Mouse (Mus musculus) kidney, adult 9 months (tissue): ENCODE measurements around the gene Slc44a5.
"Not testable (repeated sequence)": the region's sequence is repeated elsewhere in the genome, so short reads cannot be mapped to it uniquely, and the experiment has no call there.

Experiments
- DNase-seq: peaks from one replicate; pipeline ENCODE4 v3.0.0; 2022

Gene Slc44a5

DNA sequence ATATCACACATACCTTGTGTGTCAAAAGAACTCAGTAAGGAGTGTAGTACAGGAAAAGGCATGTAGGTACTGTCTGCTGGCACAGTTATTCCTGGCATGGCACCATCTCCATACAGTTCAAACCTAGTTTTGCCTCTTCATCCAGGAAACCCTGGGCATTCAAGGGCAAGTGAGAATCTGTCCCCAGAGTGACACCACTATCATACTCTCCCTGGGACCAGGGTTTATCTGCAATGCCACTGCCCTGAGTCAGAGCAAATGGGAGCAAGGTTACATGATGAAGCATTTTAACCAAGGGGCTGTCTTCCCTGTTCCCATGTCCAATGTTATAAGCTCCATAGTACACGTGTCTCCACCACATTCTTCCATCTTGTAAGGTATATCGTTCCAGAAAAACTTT lies 278.2 kb downstream of the Slc44a5 start:
- no peak for DNase-seq

DNA sequence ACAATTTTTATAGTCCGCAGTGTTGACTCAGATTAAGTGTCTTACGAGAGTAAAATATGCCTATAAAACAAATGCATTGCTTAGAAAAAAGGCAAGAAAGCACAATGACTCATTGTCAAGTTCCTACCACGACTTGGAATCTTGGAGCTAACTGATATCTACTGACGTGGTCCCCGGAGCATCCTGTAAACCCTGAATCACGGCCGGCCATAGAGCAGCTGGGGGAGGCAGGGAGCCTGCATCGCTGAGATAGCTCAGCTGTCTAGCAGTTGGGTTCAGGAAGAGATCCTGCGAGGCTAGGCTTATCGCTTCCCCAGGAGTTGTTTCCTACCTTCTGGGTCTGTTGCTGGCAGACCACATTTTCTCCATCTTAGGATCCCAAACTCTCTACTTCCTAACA lies 279.0 kb downstream of the Slc44a5 start:
- DNase-seq: no peak

DNA sequence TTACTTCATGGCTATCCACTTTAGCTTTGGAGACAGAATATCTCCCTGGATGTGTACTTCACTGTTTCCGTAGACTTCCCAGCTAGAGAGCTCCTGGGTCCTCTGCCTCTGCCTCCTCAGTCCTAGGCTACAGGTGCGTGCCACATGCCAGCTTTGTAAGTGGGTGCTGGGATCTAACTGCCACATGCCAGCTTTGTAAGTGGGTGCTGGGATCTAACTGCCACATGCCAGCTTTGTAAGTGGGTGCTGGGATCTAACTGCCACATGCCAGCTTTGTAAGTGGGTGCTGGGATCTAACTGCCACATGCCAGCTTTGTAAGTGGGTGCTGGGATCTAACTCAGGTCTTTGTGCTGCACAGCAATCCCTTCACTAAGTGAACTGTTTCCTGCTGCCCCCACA lies 281.0 kb downstream of the Slc44a5 start:
- not testable (repeated sequence) for DNase-seq

DNA sequence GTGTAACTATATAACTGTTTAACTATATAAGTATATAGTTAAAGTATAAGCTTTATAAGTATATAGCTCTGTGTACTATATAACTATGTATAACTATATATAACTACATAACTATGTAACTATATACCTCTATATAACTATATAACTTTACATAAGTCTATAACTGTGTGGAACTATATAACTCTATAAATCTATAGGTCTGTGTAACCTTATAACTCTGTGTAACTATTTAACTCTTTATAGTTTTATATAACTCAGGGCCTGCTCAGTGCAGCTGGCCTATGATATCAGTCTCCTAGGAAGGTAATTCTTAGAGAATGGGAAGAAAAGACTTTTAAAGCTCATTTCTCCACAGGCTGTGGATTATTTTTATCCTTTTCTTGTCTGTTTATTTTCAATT lies 284.1 kb downstream of the Slc44a5 start:
- DNase-seq: no peak

DNA sequence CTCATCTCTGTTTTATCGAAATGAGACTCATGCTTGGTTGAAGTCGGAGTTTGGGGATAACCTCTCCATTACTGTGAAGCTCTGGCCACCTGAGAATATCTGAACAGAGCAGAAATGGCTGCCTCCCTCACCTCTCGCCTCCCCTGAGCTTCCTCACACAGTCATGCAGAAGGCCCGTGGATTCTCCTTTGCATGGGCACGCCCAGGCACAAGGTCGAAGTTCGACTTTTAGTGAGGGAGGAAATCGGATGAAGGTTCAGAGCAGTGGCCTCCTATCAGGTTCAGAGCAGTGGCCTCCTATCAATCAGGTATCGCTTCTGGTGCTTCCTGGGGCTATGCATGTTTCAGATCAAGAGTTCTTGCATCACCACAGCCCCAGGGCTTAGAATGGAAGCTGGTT lies 295.1 kb downstream of the Slc44a5 start:
- no peak for DNase-seq

DNA sequence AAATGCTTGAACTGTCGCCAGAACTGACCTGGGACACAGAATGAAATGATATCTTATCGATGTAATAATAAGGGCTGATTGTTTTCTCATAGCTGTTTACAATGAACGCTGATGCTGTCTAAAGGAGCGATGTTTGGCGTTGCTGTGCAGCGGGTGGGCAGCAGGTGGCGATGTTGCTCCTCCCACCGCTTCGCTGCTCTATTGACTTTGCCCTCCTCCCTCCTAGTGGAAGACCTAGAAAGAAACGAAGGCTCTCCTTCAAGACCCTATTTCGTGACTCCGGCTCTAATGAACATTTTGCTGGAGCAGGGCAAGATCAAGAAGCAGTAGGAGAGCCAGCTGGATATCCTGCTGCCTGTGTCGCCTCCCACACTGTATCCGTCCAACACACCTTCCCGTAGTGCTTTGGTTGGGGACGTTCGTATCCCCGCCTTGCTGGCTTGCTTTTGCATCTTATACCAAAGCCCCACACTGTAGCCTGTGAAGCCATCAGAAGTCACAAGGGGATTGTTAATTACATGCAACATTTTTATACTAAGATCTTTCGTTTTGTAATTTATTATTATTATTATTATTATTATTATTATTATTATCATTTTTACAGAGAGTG lies 296.6 kb downstream of the Slc44a5 start:
- peak; percentile 79 for DNase-seq

DNA sequence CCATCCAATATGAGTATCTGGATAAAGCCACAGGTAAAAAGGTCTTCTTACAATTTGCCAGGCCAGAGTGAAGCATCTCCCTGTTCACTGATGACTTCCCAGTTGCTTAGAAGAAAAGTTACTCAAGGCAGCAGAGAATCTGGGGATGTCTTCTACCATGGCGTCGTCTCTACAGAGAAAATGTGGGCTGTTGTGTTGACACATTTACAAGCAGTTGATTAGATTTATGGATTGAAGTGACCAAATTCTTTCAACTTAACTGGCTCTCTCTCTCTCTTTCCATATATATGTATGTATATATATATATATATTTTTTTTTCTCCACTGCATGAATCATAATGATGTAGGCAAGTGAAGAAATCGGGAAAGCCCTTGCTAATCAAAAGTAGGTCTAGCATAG lies 301.4 kb downstream of the Slc44a5 start:
- DNase-seq: no peak

DNA sequence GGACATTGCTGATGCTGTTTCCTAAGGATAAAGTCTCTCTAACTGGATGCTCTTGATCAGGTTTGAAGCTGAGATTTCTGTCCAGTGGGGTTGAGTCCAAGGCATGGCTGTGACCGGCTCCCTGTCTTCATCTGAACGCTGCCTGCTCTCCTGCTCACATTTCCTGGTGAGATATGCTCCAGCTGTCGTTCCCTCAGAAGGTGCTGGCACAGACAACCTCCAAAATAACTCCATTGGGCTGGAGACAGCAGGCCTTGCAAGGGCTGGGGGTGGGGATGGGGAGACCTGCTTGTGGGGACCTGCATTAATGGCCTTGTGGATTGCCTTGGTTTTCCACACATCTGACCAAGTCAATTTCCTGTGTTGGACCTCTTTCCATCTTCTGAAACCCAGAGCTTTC lies 311.0 kb downstream of the Slc44a5 start:
- DNase-seq: no peak

DNA sequence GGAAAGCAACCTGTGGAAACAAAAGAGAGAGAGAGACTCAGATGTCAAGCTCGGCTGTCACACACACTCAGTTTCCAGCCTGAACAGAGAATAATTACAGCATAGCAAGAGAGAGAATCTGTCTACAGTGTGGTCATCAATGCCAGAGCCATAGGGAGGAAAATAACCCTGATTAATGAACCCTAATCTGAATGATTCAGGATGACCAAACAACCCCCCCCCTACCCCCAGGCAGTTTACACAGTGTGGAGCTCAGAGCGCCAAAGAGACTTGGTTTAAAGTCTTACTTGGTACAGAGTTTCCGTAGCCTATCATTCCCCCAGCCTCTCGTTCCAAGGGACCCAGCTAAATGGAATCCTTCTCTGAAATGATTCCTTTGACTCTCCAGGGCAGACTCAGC lies 312.1 kb downstream of the Slc44a5 start:
- DNase-seq: no peak

DNA sequence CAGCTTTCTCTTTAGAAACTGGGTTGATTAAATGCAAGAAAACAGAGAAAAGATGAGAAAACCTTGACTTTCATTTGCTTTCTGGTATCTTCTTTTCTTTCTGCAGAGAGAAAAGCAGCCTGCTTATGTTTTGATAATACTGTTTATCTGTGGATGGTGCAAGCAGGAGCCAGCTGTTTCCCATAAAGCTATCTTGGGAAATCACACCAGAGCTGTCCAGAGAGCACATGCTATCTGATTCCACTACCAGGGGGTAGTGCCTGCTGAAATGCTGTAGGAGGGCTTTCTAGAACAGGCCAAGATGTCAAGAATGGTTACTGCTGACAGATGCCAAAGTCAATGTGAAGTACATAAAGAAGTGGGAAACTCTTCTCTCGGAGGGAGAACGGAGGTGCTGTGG lies 314.0 kb downstream of the Slc44a5 start:
- no peak for DNase-seq

DNA sequence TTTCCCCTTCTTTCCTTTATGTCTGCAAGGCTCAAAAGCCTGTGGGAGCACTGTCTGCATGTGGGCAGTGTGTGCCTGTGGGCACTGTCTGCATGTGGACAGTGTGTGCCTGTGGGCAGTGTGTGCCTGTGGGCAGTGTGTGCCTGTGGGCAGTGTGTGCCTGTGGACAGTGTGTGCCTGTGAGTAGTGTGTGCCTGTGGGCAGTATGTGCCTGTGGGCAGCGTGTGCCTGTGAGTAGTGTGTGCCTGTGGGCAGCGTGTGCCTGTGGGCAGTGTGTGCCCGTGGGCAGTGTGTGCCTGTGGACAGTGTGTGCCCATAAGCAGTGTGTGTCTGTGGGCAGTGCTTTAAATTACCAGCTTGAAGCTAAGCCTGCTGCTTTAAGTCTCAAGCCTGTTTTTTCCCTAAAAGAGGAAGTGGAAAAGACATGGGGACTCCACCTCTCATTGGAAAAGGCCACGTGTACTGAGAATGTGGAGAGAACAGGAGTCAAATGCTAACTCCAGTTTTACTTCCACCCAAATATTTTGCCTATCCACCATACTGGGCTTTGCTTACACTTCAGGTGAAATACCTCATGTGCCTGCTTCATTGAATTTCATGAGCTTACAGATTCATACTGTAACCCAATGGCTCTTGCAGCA lies 315.3 kb downstream of the Slc44a5 start:
- DNase-seq: no peak

DNA sequence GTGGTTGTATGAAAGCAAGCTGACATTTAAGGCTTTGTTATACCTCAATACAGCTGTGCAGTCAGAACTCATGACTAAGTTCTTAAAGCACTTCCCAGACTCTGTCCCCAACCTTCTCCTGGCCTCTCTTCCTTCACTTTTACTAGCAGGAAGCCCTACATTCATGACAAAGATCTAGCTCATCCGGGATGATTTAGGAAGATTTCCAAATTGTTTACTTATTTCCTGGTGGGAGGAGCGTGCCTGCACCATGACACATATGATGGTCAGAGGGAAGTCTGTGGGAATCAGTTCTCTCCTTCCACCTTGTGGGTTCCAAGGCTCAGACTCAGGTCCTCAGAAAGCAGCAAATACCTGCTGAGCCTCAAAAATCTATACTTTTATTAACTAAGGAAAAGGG lies 317.1 kb downstream of the Slc44a5 start:
- DNase-seq: no peak

DNA sequence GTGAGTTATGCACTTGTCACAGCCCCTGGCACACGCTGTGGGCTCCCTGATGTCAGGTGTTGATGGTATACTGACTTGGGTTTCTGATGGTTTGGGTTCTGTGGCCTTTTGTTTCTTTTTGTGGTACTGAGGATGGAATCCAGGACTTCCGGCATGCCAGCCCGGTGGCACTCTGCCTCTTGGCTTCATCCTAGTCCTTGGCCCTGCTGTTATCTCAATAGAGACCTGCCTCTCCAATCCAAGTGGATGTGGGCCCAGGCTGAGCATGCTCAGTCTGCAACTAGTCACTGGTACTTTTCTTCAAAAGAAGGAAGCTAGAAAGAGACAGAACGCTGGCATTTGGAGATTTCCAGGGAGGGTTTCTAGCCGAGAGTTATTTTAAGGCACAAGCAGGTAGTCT lies 318.9 kb downstream of the Slc44a5 start:
- no peak for DNase-seq

DNA sequence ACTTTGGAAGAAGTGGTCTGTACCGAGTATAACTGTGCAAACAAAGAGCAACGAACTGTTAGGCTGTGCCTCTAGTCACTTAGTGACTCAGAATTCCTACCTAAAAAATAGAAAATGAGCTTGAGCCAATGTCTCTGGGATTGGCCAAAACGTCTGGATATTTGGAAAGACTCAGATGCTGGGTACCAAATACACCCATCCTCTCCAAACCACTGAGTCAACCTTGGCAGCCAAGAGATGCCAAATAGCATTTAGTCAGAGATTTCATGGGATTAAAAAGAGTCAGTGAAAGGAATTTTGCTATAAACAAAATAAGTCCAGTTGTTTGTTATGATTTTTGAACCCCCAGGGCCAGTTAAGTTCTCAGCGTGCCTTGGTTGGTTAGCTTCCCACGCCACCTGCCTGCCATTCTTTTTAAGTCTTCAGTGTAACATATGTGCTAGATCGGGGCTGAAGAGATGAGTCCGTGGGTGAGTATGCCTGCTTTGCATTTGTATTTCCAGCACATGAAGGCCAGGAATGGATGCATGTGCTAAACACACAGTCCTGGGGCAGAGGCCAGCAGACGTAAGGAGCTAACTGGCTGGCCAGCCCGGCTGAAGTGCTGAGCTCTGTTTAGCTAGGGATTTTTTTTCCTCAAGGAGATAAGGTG lies 320.7 kb downstream of the Slc44a5 start:
- no peak for DNase-seq

DNA sequence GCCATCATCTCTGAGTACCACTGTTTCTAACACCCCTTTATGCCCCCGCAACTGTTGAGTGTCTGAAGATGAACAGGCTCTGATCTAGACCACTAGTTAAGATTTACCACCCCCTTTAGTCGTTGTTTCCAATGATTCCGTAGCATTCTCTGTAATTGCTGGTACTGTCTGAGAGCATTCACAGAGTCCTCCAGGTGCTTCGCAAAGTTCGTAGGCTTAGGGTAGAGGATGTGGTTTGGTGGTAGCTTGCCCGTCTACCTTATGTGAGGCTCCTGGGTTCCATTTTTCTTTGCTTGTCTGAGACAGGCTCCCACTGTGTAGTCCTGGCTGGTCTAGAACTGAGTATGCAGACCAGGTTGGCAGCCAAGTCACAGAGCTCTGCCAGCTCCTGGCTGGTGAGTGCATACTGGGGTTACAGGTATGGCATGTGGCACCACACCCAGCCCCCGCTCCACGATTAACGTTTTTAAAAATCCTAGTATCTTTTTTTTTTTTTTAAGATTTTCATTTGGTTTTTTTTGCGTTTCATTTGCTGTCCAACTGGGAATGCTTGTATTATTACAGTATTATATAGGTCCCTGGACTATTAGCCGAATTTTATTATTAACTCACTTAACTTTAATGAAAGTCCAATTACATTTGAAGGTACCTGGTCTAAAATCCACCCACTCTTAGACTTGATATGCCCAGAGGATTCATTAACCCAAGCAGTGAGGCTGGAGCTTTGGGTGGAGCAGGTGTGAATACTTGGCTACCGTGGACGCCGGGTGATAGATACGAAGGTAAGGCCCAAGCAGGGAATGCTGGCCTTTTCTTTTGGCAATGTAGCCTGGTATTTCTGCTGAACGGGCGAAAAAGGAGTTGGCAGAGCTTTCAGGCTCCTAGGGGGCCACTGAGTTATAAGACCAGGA lies 321.9 kb downstream of the Slc44a5 start:
- DNase-seq: no peak

DNA sequence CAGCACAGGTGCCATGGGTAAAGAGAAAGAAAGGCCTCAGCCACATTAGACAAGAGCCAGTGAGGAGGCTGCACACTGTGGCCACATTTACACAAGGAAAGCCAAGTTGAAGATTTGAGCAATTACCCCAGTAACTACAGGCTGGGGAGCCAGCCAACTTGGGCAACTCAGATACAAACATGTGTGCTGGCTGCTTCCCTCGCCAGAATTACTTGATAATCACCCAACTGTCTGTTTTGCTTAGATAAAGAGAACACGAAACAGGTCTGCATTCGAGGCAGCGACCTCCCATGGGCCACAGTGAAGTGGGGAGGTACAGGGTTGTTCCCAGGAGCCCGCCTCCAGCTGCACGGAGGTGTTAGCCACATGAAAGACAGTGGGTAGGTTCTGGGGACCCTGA lies 324.3 kb downstream of the Slc44a5 start:
- no peak for DNase-seq

DNA sequence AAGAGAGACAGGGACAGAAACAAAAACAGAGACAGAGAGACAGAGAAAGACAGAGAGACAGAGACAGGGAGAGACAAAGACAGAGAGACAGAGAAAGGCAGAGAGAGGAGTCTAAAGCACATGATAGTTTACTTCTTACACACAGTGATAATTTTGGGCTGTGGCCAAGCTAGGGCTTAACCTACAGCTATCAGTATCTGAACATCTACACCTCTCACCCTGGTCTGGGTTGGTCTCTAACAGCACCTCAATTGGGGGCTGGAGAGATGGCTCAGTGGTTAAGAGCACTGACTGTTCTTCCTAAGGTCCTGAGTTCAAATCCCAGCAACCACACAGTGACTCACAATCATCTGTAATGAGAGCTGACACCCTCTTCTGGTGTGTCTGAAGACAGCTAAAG lies 325.3 kb downstream of the Slc44a5 start:
- no peak for DNase-seq

DNA sequence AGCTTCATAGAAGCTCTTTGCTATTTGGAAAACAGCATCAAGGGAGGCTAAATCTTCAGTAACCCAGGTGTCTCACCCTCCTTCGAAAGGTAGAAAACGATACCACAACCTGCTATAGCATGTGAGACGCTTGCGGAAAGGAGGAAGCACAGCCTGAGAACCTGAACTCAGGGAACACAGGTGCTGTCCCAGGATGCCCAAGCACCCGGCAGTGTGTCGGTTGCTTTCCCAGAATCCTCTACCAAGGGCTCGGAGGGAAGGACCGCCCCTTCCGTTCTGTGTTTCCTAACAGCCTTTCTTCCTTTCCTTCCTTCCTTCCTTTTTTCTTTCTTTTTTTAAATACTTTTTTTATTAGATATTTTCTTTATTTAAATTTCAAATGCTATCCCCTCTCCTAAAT lies 326.8 kb downstream of the Slc44a5 start:
- no peak for DNase-seq

DNA sequence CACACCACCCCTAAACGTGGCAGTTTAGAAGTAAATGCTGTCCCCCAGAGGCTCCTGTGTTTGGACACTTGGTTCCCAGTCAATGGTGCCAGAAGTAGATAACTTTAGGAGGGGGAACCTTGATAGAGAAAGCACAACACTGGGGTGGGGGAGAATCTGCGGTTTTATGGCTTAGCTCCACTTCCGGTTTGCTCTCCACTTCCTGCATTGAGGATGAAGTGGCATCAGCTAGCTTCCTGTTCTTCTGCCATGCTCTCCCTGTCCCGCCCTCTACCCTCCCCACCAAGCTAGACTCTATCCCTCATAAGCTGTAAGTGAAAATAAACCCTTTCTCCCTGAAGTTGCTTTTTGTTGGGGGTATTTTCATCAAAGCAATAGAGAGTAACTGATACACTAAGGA lies 327.9 kb downstream of the Slc44a5 start:
- no peak for DNase-seq

DNA sequence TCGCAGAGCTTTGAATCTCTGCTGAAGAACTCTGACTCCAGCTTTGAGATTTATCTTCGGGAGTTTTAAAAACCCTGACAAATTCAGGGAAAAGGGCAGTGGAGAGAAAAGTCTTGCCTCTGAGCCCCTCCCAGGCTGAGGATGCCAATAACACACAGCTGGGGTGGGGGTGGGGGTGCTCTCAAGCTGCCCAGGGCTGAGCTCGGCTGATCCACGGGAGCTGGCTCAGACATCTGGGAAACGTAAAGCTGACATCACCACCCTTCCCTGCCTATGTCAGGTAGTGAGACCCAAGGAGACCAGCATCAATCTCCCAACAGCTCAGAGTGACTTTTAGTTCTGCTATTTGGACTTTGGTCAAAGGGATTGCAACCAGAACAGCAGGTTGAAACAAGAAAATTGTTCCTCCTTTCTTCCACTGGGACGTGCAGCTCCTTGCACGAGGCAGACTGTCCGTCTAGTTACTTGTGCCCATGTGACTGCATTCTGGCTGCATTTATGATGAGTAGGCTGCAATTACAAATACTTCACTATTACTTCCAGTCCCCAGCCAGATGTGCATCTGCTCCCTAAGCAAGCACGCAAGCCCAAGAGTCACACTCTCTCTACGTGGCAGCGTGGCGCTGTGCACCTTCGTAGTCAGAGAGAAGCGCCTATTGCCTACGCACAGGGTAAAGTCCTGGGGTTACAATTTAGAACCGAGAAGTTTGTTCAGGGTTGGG lies 332.1 kb downstream of the Slc44a5 start:
- DNase-seq: no peak

DNA sequence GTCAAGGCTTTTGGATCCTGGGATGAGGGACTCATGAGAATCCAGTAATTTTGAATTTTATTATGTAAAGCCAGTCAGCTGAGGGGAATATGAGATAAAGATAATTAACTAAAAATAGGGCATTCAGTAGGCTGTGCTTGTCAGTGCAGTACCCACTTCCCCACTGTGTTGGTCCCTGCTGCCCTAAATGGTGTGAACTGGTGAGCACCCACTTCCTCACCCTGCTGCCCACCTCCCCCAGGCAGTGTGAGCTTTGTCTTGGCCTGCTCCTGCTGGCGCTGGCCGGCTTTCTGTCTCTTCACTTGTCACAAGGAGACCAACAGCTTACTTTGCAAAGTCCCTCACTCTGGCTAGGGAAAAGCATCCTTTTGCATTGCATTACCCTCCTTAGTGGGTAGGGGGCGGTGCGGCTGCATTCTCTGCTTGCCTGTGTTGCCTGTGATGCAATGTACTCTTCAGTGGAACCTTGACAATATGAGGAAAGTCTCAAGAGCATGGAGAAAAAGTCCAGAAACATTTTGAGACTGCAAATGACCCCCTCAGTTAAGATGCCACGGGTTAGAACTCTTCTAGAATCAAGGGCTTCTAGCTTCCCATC lies 344.5 kb downstream of the Slc44a5 start:
- peak; percentile 11 for DNase-seq
